Mouse (Mus musculus) limb, embryonic 14.5 days (tissue): ENCODE data around the gene Cmtm8. TPM values are rescaled to one million over a fixed set of nuclear protein-coding genes. Genes with fewer than 3 reads are reported as not detected.

ENCODE experiments used
- ATAC-seq: fragments of 200-750 bp; cut with Nextera tagmentation; 2 replicates; pipeline ENCODE4 v1.8.0; 2017; ENCODE audit warnings: low read depth, moderate number of reproducible peaks, moderate TSS enrichment; ENCODE audit not compliant: low FRiP score
- DNase-seq: peaks from one replicate; pipeline ENCODE4 v3.0.0-alpha.2; 2015; ENCODE audit warnings: low spot score
- H3K27ac ChIP-seq: fragments of 300-500 bp; sonication (generic); replicated peaks from 2 replicates; pipeline ENCODE4 v1.5.1; 2014; ENCODE audit warnings: low read depth, mild to moderate bottlenecking, low read length, moderate library complexity, mixed read lengths
- H3K27me3 ChIP-seq: fragments of 300-500 bp; sonication (generic); 2 replicates; pipeline ENCODE4 v1.6.1; 2014; ENCODE audit warnings: low read length, mixed read lengths; ENCODE audit not compliant: control insufficient read depth, insufficient read depth
- H3K36me3 ChIP-seq: fragments of 300-500 bp; sonication (generic); 2 replicates; pipeline ENCODE4 v1.6.1; 2014; ENCODE audit warnings: mild to moderate bottlenecking, low read length, moderate library complexity, mixed read lengths; ENCODE audit not compliant: control insufficient read depth, insufficient read depth
- H3K4me1 ChIP-seq: fragments of 300-500 bp; sonication (generic); 2 replicates; pipeline ENCODE4 v1.6.1; 2014; ENCODE audit warnings: antibody characterized with exemption, low read length, mixed read lengths; ENCODE audit not compliant: control insufficient read depth, insufficient read depth
- H3K4me2 ChIP-seq: fragments of 300-500 bp; sonication (generic); replicated peaks from 2 replicates; pipeline ENCODE4 v1.6.1; 2014; ENCODE audit warnings: low read depth, mild to moderate bottlenecking, low read length, moderate library complexity; ENCODE audit not compliant: severe bottlenecking
- H3K4me3 ChIP-seq: fragments of 300-500 bp; sonication (generic); replicated peaks from 2 replicates; pipeline ENCODE4 v1.5.1; 2014; ENCODE audit warnings: low read length
- H3K9ac ChIP-seq: fragments of 300-500 bp; sonication (generic); 2 replicates; pipeline ENCODE4 v1.6.1; 2014; ENCODE audit warnings: mild to moderate bottlenecking, low read depth, low read length, moderate library complexity; ENCODE audit not compliant: severe bottlenecking
- H3K9me3 ChIP-seq: fragments of 300-500 bp; sonication (generic); 2 replicates; pipeline ENCODE4 v1.6.1; 2016; ENCODE audit warnings: low read length; ENCODE audit not compliant: control insufficient read depth
- POLR2A ChIP-seq: fragments of 200-500 bp; IDR thresholded peaks from 2 replicates; pipeline ENCODE4 v1.8.0; 2012; ENCODE audit warnings: inconsistent platforms, mild to moderate bottlenecking, moderate library complexity, borderline replicate concordance; ENCODE audit not compliant: insufficient read depth, insufficient read length; ENCODE audit errors: extremely low read depth
- WGBS: fragments of 180-500 bp; shearing (Covaris S2); extraction: QIAGEN DNeasy Blood & Tissue Kit; methylation state at CpG from one replicate; pipeline ENCODE4 v1.1.7; 2014; 5-methylcytosine and 5-hydroxymethylcytosine counted together
- polyA plus RNA-seq, 2 experiments: library from polyadenylated mRNA; depleted of rRNA in 1 of 2; stranded (reverse) in 1 of 2; unstranded in 1 of 2; fragments of >200 nt; fragmentation: Nextera tagmentation in 1 of 2; extraction: Ambion mirVana in 1 of 2; gene quantifications; 2 replicates each; pipeline versions ENCODE4 v1.2.1 to v1.2.3; 2012 to 2014

Cmtm8 gene
- polyA plus RNA-seq, 2 experiments = 14.2 to 20.5 TPM

GRCm38 (mm10) chr9:114770224-114770623 lies 73.7 kb downstream of the Cmtm8 start:
- ATAC-seq = no peak
- Histone ChIP-seq H3K4me2 (no peak overlapping the region), H3K4me3 (no peak overlapping the region), H3K9me3 (no peaks in the 10 kb centered on the region; the same call in 1 of the 2 replicates), H3K27ac (no peak overlapping the region), H3K27me3 (no peaks in the 10 kb centered on the region), H3K9ac (no peak overlapping the region), H3K4me1 (peaks cover 18% of the 10 kb centered on the region), H3K36me3 (peaks cover 18% of the 10 kb centered on the region)
- WGBS = 87% methylated on average over 4 of the region's 4 CpGs
- no peak for TF ChIP-seq POLR2A
- DNase-seq = no peak

- DNase-seq (no peak), ATAC-seq (no peak)
- Histone ChIP-seq H3K4me2 (no peak overlapping the region), H3K4me3 (no peak overlapping the region), H3K9ac (peak overlapping the region; percentile 38), H3K4me1 (peaks cover 16% of the 10 kb centered on the region), H3K36me3 (peaks cover 18% of the 10 kb centered on the region), H3K27ac (peak overlapping the region; percentile 80), H3K27me3 (no peaks in the 10 kb centered on the region), H3K9me3 (no peaks in the 10 kb centered on the region; the same call in 1 of the 2 replicates)
- no peak for TF ChIP-seq POLR2A
- 48% methylated on average over 10 of the region's 10 CpGs for WGBS
These were observed 75.9 kb downstream of the Cmtm8 start for GRCm38 (mm10) chr9:114768066-114768465.

- Histone ChIP-seq H3K9me3 (no peaks in the 10 kb centered on the region; the same call in 1 of the 2 replicates), H3K4me3 (no peak overlapping the region), H3K4me1 (peaks cover 16% of the 10 kb centered on the region), H3K36me3 (peaks cover 22% of the 10 kb centered on the region), H3K9ac (peak overlapping the region; percentile 38), H3K27me3 (no peaks in the 10 kb centered on the region), H3K27ac (peak overlapping the region; percentile 80), H3K4me2 (peak overlapping the region; percentile 20; the same call in 1 of the 2 replicates)
- 29% methylated on average over 2 of the region's 2 CpGs for WGBS
- ATAC-seq (peak; percentile 16; the same call in 1 of the 2 replicates), DNase-seq (peak; percentile 51)
- no peak for TF ChIP-seq POLR2A
These were observed 76.4 kb downstream of the Cmtm8 start for GRCm38 (mm10) chr9:114767507-114767906.

- H3K9me3 ChIP-seq = no peaks in the 10 kb centered on the region
- H3K4me1 ChIP-seq = peaks cover 16% of the 10 kb centered on the region
- ATAC-seq = peak; percentile 41; the same call in 1 of the 2 replicates
- H3K4me2 ChIP-seq = peak overlapping the region; percentile 20; the same call in 1 of the 2 replicates
- no peak overlapping the region for H3K4me3 ChIP-seq
- no peak for TF ChIP-seq POLR2A
- peak overlapping the region; percentile 34; the same call in 1 of the 2 replicates for H3K9ac ChIP-seq
- peak; percentile 31 for DNase-seq
- 31% methylated on average over 13 of the region's 13 CpGs for WGBS
- peak overlapping the region; percentile 80 for H3K27ac ChIP-seq
- H3K36me3 ChIP-seq = peaks cover 23% of the 10 kb centered on the region
- no peaks in the 10 kb centered on the region for H3K27me3 ChIP-seq
These were observed 76.9 kb downstream of the Cmtm8 start for GRCm38 (mm10) chr9:114767030-114767429.

GRCm38 (mm10) chr9:114763341-114763740 lies 80.6 kb downstream of the Cmtm8 start:
- no peak for ATAC-seq
- no peak for TF ChIP-seq POLR2A
- Histone ChIP-seq H3K27me3 (no peaks in the 10 kb centered on the region), H3K4me1 (peaks cover 16% of the 10 kb centered on the region), H3K9me3 (no peaks in the 10 kb centered on the region), H3K27ac (no peak overlapping the region), H3K36me3 (peaks cover 55% of the 10 kb centered on the region), H3K4me3 (no peak overlapping the region), H3K9ac (no peak overlapping the region), H3K4me2 (no peak overlapping the region)
- WGBS = 68% methylated on average over 13 of the region's 13 CpGs
- DNase-seq = peak; percentile 48
